Mouse (Mus musculus) frontal cortex, postnatal 36 days (tissue): Measurements from ENCODE around the gene Tfip11.

ENCODE experiments used
- DNase-seq, 2 experiments: peaks; one replicate each; pipeline ENCODE4 v3.0.0; 2022; ENCODE audit warnings: low spot score in 2 of 2

The Tfip11 gene

DNA sequence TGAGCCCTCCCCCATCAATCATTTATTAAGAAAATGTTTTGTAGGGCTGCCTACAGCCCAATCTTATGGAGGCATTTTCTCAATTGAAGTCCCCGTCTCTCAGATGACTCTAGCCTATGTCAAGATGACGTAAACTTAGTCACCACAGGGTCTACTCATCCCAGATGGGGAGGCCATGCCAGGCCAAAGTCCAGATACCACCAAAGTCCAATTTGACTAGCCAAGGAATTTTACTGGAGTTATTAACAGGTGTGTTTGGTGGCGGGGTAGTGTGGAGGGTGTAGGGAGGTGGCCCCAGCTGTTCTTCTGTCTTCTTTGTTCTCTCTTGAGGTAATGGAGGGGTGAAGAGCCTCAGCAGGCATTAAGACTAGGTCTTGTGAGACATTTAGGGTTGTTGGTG lies 33.9 kb downstream of the Tfip11 start:
- no peak for DNase-seq

DNA sequence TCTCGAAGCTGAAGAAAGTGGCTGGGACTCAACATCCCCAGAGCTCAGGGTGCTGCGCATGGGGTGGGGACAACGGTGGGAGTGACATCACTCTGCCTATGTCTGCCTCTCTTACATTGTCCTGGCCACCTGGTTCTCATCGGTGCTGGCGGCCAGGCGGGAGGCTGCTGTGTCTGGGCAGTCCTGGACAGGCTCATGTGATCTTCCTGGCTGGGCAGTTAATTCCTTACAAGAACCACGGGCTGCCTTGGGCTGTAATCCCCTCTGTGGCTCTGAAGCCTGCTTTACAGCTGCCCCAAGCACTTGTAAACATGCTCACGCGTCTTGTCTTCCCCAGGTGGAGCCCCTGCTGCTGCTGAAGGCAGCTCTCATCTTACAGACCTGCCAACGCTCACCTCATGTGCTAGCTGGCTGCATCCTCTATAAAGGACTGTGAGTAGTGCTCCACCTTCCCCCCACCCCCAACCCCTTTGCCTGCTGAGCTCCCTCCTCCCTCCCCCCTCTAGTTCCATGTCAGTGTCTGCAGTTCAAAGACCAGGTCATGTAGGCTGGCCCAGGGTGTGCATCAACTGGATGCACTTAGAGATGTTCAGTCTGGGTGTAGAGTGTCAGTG lies 38.1 kb downstream of the Tfip11 start:
- DNase-seq = no peak

DNA sequence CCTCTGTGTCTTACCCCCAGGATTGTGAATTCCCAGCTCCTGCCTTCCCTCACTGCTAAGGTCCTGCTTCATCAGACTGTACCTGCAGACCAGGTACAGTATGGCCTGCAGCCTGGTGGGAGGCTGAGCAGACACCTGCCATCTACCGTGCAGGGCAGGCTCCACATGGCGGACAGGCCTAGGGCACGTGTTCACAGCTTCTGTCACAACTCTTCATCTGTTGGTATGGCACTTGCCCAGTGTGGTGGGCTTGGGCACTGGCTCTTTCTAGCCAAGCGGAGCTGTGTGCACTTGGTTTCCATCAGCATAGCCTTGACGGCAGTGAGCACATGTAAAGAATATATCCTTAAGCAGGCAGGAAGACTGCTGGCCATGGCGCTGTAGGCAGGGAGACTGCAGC lies 40.7 kb downstream of the Tfip11 start:
- DNase-seq = no peak

DNA sequence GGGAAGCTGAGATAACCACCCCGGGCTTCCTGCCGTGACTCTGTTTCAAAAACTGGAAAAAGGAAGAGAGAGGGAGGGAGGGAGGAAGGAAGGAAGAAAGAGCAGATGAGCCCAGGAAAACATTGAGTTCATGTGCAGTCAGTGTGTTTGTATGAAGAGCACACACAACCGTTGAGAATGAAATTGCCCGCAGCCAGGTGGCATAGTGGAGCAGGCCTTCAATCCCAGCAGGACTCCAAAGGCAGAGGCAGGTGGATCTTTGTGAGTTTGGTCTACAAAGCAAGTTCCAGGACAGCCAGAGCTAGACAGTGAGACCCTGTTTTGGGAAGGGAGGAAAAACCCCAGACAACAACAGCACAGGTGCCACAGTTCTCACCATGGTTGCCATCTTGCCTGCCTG lies 41.2 kb downstream of the Tfip11 start:
- no peak for DNase-seq

DNA sequence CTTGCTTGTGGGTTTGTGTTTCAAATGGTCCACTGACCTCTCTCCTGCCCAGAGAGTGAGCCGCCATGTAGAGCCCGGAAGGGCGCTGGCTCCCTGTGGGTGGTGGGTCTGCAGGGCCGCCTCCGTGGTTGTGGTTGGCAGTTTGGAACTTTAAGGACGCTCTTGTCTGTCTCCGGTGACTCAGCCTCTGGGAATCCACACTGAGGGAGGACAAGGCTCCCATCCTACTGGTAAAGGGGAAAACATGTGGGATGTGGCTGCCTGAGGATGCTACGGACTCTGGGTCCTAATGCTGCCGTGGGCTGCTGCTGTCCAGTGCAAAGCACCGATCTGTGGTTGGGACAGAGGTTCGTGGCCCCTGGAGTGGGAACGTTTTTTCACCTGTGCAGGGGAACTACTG lies 41.8 kb downstream of the Tfip11 start:
- DNase-seq = no peak

DNA sequence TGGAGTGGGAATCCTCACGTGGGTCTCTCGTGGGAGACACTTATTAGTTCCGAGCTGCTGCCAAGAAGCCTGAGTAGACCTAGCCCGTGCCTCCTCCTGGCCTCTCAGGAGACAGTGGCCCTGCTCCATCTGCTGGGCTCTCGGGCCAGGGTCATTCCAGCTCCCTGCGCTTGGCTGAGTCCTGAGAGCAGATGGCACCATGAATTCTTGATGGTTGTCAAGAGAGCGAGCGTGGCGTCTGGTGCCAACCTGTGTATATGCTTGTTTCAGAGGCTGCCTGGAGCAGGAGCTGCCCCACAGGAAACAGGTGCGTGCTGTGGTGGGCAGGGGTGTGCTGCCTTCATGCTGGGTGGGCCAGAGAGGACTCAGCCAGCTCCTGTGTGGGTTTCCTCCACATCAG lies 42.5 kb downstream of the Tfip11 start:
- no peak for DNase-seq

DNA sequence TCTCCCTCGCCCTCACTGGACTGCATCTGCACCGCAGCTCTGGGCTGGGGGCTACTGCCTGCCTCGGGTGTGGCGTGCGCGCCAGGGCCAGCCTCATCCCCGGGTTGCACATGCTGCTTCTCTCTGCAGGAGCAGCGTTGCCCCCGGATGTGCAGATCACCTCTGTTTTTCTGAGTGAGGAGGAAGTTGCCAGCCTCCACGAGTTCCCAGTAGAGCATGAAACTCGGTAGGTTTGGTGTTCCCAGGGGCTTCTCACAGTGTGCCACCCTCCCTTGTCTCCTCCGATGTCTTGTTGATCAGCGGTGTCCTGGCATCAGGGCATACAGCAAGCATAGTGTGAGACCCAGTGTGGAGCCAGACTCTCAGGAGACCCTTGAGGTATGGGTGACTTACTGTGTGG lies 43.2 kb downstream of the Tfip11 start:
- no peak for DNase-seq

DNA sequence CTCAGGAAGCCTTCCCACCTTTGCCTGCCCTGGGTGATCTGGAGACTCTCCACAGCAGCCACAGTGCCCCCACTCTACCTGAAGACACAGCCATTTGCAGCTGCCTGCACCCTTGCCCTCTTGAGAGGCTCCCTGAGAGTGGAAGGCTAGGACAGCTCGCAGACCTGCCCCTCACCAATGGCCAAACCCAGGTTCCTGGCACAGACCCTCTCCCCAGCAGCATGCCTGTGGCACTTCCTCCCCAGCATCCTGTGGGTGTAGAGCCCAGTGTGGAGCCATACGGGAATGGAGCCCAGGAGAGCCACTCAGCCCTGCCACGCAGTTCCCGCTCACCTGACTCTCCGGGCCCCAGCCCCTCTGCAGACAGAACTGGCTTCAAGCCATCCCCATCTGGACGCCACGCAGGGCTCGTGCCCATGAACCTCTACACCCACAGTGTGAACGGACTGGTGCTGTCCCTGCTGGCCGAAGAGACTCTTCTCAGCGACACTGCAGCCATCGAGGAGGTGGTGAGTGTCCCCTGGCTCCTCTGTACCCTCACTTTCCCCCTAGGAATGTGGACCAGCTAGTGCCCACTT lies 44.2 kb downstream of the Tfip11 start:
- no peak for DNase-seq

DNA sequence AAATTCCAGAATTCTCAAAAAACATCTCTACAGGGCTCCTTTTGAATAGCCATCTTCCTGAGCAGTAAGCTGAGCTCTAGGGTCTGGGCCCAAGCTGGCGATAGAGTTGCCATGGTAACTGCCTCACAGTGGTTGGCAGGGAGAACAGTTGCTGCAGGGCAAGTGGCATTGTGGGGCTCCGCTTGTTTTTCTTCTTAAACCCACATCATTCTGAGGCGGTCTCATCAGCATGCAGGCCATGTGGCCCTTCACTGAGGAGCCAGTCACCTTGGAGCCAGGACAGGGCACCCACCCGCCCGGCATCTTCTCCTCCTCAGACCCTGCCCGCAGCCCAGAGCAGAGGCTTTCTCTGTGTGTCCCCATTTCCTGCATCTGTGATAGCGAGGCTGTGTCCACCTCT lies 45.8 kb downstream of the Tfip11 start:
- peak; percentile 70 to 84 for DNase-seq

DNA sequence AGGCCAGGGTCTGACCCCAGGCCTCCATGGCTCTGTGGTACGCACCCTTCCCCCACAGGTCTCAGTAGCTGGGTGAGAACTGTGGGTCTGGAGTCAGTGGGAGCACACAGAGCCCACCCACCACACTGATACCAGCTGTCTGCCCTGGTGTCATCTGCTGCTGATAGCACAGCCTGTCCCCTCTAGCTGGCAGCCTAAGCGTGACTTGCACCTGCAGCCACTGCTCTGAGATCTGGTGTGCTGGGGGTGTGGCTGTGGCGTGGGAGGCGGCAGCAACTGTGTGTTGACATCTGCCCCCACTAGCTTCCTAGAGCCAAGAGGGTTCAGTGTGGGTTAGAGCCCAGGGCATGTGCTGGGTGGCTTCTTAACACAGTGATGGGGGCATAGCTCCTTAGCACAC lies 50.0 kb downstream of the Tfip11 start:
- no peak for DNase-seq

DNA sequence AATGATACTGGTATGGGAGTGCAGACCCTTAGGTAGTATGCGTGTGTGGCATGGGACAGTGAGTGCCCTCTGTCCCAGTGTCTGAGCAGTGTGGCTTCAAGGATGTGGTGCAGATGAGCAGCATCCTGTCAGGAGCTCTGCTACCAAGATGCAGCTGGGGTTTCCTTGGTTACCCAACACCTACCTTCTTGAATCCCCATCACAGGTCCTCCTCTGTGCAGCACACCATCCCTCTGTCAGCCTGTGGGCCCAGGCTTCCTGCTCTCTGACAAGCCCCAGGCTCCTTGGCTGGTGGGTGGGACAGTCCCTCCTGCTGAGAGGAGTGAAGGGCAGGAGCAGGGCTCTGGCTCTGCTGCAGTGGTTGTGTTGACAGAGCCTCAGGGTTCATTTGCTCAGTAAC lies 51.2 kb downstream of the Tfip11 start:
- DNase-seq = no peak

DNA sequence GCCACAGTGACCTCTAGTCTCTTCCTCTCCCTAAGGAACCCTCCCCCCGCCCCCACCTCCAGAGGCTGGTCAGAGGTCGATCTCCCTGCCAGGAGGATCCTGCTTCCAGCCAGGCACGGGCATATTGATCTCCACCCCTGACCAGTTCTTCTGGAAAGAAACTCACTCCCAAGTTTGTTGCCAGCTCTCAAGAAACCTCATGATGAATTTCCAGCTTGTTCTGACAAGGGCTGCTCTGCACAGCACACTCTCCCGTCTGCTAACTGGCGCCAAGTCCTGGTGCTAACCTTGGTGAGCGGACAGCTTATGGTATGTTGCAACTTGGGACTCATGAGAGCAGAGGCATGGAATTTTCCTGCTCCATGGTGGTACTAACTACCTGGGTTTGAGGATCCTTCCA lies 52.6 kb downstream of the Tfip11 start:
- DNase-seq = no peak

DNA sequence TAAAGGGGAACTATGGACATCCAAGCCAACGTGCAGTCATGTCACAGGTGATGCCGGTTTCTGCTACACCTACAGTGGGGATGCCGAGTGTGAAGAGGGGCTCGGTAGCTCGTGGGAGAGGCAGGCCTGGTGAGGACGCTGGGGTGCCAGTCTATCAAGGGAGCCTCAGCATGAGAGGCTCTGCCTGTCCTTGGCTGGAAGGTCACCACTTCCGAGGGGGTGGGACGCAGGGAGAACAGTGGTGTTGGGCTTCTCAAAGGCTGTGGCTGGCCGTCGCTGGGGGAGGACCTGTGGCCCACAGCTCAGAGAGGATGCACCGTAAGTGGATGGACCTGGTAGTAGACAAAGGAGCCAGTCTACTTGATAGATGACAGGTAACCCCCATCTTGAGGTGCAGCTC lies 55.0 kb downstream of the Tfip11 start:
- no peak for DNase-seq

DNA sequence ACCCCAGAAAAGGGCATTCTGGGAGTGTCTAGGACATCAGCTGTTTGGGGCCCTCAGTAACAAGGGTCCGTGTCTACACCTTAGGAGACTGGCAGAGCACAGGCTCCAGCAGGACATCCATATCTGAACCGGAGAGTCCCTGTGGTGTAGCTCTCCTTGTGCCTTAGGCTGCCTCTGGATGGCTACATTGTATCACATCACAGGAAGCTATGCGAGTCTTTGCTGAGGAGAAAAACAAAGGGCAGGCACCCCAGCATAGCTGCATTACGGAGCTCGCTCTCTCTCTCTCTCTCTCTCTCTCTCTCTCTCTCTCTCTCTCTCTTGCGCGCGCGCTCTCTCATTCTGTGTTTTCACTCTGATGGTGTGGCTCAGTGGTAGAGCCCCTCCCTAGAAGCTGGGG lies 55.9 kb downstream of the Tfip11 start:
- DNase-seq = no peak

DNA sequence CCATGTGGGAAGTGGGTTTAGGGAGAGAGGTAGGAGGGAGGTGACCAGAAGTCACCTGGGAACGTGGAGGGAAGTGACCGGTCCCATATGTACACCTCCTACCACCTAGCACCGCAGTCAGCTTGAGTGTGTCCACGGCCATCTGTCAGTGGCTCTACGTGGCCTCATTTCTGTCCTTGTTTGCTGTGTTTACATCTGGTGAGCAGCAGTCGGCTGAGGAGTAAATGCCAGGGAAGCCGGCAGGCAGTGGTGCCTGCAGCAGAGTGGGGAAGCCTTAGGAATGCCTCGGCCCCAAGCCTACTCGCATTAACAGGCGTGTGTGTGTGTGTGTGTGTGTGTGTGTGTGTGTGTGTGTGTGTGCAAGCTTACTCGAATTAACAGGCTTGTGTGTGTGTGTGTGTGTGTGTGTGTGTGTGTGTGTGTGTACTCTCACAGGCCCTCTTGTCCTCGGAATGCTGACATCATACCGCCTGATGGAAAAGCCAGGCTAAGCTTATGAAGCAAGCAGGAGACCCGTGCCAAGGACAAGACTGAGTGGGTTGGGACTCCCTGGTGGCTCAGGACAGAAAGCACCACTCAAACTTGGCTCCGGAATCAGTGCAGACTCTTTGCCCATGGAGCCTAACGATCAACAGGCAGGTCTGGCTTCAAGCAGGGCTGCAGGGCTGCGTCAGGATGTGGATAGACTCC lies 56.6 kb downstream of the Tfip11 start:
- DNase-seq = peak in 1 of 2 experiments; percentile 67

DNA sequence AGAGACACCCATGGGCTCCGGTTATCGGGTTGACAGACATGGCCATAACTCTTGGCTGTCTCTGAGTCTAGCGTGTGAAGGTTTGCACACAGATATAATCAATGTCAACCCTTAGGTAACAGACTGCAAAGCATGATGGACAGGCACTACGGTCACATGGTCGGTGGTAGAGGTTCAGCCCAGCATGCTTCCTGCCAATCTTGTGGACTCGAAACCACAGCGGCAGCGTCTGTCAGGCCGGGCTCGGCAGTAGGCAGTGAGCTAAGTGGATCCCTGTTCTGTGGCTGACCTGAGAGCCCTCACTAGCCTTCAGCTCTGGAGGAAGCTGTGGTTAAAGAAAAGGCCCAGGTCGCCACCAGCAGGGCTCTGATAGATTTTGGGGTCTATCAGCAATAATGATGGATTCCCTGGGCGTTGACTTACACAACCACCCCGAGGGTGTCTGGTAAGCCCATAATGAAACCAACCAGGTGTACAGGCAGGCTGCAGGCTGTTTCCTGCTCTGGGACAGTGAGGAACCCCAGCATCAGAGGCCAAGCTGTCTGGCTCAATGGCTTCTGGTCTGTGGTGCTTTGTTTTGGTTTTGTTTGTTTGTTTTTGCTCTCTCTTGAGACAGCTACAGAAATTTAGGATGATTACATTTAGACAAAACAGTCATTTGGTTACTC lies 58.8 kb downstream of the Tfip11 start:
- no peak for DNase-seq

DNA sequence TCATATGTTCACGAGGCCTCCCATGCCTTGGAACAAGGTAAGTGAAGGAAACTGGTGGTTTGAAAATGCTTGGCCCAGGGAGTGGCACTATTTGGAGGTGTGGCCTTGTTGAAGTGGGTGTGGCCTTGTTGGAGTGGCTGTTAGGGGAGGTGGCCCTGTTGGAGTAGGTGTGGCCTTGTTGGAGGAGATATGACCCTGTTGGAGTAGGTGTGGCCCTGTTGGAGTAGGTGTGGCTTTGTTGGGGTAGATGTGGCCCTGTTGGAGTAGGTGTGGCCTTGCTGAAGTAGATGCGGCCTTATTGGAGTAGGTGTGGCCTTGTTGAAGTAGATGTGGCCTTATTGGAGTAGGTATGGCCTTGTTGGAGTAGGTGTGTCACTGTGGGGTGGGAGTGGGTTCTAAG lies 59.8 kb downstream of the Tfip11 start:
- DNase-seq = no peak
